Mouse (Mus musculus) heart, postnatal 0 days (tissue): ENCODE measurements around the gene Tmsb10.

Experiments used
- CTCF ChIP-seq: IDR thresholded peaks from 2 replicates; pipeline ENCODE4 v1.5.1; 2016; ENCODE audit warnings: antibody characterized with exemption, control low read depth, low read depth
- EP300 ChIP-seq: IDR thresholded peaks from 2 replicates; pipeline ENCODE4 v1.6.1; 2016; ENCODE audit warnings: antibody characterized with exemption, low read depth

DNA sequence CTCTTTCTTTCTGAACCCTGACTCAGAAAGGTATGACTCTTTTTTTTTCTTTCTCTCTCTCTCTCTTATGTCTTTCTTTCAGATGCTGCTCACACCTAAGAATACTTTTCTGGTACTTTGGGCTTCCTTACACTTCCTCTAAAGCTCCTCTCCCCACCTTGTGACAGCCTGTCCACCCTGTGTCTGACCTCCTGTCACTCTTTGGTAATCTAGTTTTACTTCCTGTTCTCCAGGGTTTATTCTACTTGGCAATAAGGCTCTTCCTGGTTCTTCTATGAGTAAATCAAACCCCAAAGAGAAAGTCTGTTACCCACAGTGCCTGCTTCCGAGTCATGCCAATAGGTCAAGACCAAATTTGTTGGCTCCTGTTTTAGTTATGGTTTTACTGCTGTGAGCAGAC, 25.6 kb downstream of the Tmsb10 start:
- no peak for TF ChIP-seq CTCF
- no peak for TF ChIP-seq EP300
